Mouse (Mus musculus): ENCODE data around the gene BC049762. TPM values are rescaled to one million over a fixed set of nuclear protein-coding genes. Genes with fewer than 3 reads are reported as not detected.

BC049762 gene
- polyA plus RNA-seq, 1 experiment from 2014 or later: 0.69 TPM

DNA sequence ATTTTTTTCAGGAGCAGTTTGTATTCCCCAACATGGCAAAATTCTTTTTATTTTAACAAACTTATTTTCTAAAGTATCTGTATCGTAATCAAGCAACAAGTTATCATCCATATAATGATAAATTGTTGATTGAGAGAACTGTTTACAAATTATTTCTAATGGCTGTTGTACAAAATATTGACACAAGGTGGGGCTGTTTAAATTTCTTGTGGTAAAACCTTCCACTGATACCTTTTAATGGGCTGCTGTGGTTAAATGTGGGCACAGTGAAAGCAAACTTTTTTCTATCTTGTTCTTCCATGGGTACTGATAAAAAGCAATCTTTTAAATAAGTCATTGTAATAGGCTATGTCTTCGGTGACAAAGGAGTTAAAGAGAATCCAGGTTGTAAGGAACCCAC is 19.9 kb downstream of the BC049762 start:
- H3K27me3 ChIP-seq (ENCODE audit: control insufficient read depth, insufficient read depth, low read length): no peaks in the 10 kb centered on the region
- no peaks in the 10 kb centered on the region for H3K36me3 ChIP-seq (ENCODE audit: control insufficient read depth, insufficient read depth, low read length)
- no peak overlapping the region for H3K27ac ChIP-seq (ENCODE audit: low read depth, low read length)
- WGBS: 90% methylated on average over 2 of the region's 2 CpGs
- no peaks in the 10 kb centered on the region for H3K9me3 ChIP-seq (ENCODE audit: control insufficient read depth, low read length)
- no peak overlapping the region for H3K4me2 ChIP-seq (replicated peaks; ENCODE audit: low read depth, low read length)
- no peak for ATAC-seq (ENCODE audit: low FRiP score, low TSS enrichment)
- H3K4me3 ChIP-seq (ENCODE audit: low read length): no peak overlapping the region
- H3K9ac ChIP-seq (ENCODE audit: low read depth, low read length): no peak overlapping the region
- no peaks in the 10 kb centered on the region for H3K4me1 ChIP-seq (ENCODE audit: control insufficient read depth, insufficient read depth, low read length)

- Histone ChIP-seq H3K4me2 (replicated peaks; ENCODE audit: low read depth, low read length) (no peak overlapping the region), H3K4me3 (ENCODE audit: low read length) (no peak overlapping the region), H3K9me3 (ENCODE audit: control insufficient read depth, low read length) (no peaks in the 10 kb centered on the region), H3K36me3 (ENCODE audit: control insufficient read depth, insufficient read depth, low read length) (no peaks in the 10 kb centered on the region), H3K27ac (ENCODE audit: low read depth, low read length) (no peak overlapping the region), H3K9ac (ENCODE audit: low read depth, low read length) (no peak overlapping the region), H3K27me3 (ENCODE audit: control insufficient read depth, insufficient read depth, low read length) (no peaks in the 10 kb centered on the region), H3K4me1 (ENCODE audit: control insufficient read depth, insufficient read depth, low read length) (no peaks in the 10 kb centered on the region)
- 83% methylated on average over 9 of the region's 9 CpGs for WGBS
- no peak for ATAC-seq (ENCODE audit: low FRiP score, low TSS enrichment)
These were observed 28.2 kb downstream of the BC049762 start for GRCm38 (mm10) chr11:51234626-51235025.

DNA sequence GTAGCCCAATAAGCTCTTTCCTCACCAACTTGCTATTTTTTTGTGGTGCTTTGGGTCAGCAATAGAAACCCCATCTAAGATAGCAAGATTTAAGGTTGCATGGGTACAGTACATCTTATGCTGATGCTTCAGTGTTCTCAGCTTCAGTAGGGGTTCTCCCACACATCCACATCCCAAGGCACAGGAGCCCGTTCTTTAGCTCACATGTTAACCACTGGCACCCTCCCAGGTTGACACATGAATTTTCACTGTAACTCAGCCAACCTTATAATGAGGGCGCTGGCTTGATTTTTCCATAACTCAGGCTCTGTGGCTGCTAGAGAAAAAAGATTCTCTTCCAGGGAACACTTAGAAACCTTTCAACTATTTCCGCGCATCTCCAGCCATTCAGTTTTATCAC is 35.7 kb downstream of the BC049762 start:
- Histone ChIP-seq H3K36me3 (ENCODE audit: control insufficient read depth, insufficient read depth, low read length) (no peaks in the 10 kb centered on the region), H3K4me3 (ENCODE audit: low read length) (no peak overlapping the region), H3K27ac (ENCODE audit: low read depth, low read length) (no peak overlapping the region), H3K4me2 (replicated peaks; ENCODE audit: low read depth, low read length) (no peak overlapping the region), H3K9ac (ENCODE audit: low read depth, low read length) (no peak overlapping the region), H3K4me1 (ENCODE audit: control insufficient read depth, insufficient read depth, low read length) (no peaks in the 10 kb centered on the region), H3K27me3 (ENCODE audit: control insufficient read depth, insufficient read depth, low read length) (no peaks in the 10 kb centered on the region), H3K9me3 (ENCODE audit: control insufficient read depth, low read length) (no peaks in the 10 kb centered on the region)
- no peak for ATAC-seq (ENCODE audit: low FRiP score, low TSS enrichment)
- 96% methylated on average over 4 of the region's 4 CpGs for WGBS

DNA sequence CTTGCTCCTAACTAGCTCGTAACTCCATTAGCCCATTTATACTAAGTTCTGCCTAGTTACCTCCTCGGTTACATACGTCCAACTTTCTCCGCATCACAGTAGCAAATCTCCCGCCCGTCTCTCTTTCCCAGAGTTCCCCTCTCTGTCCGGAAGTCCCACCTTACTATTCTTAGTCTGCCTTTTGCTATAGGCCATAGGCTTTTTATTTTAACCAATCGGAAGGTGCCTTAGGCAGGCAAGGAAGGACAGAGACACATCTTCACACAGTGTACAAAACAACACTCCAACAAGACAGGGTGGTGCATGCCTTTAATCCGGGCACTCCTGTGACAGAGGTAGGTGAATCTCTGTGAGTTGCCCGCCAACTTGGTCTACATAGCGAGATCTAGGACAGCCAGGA is 42.5 kb downstream of the BC049762 start, which contains the start of gene Gm12569:
Gene Gm12569, plus strand, starts transcription at position 166 of the 400 bp plus-strand sequence.
- no peaks in the 10 kb centered on the region for H3K4me1 ChIP-seq (ENCODE audit: control insufficient read depth, insufficient read depth, low read length)
- H3K4me2 ChIP-seq (replicated peaks; ENCODE audit: low read depth, low read length): no peak within 1 kb of the TSS
- ATAC-seq (ENCODE audit: low FRiP score, low TSS enrichment): no peak
- no peaks in the 10 kb centered on the region for H3K36me3 ChIP-seq (ENCODE audit: control insufficient read depth, insufficient read depth, low read length)
- no peak within 1 kb of the TSS for H3K27ac ChIP-seq (ENCODE audit: low read depth, low read length)
- H3K27me3 ChIP-seq (ENCODE audit: control insufficient read depth, insufficient read depth, low read length): no peaks in the 10 kb centered on the region
- H3K9ac ChIP-seq (ENCODE audit: low read depth, low read length): no peak within 1 kb of the TSS
- no peak within 1 kb of the TSS for H3K4me3 ChIP-seq (ENCODE audit: low read length)
- 93% methylated on average over 11 of the region's 11 CpGs for WGBS
- H3K9me3 ChIP-seq (ENCODE audit: control insufficient read depth, low read length): no peaks in the 10 kb centered on the region

DNA sequence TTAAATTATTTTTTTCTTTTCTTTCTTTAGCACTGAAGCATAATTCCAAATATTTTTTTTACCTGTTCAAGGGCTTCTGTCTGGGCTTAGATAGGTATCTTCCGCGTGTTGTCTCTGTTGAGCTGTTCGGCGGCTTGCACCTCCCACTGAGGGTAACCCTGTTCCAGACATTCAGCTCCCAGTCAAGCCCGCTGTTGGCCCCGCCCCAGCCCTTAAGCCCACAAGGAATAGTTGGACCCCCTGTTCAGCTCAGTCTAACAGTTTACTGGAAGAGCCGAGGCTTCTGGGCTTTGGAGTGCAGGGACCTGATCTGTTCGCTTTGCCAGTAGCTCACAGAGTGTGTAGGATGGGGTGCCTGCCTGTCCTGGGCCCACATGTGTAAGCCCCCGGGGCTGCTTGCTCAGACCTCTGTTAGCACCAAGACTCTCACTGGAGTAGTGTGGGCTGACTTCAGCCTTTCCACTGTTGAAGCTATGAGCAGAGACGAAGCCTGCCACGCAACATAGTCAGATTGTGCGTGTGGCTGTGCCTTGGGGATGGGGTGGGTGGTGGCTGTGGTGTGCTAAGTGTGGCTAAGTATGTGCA is 43.4 kb downstream of the BC049762 start:
- Histone ChIP-seq H3K27ac (ENCODE audit: low read depth, low read length) (no peak overlapping the region), H3K36me3 (ENCODE audit: control insufficient read depth, insufficient read depth, low read length) (no peaks in the 10 kb centered on the region), H3K9ac (ENCODE audit: low read depth, low read length) (no peak overlapping the region), H3K27me3 (ENCODE audit: control insufficient read depth, insufficient read depth, low read length) (no peaks in the 10 kb centered on the region), H3K4me2 (replicated peaks; ENCODE audit: low read depth, low read length) (no peak overlapping the region), H3K9me3 (ENCODE audit: control insufficient read depth, low read length) (no peaks in the 10 kb centered on the region), H3K4me1 (ENCODE audit: control insufficient read depth, insufficient read depth, low read length) (no peaks in the 10 kb centered on the region), H3K4me3 (ENCODE audit: low read length) (no peak overlapping the region)
- 89% methylated on average over 12 of the region's 12 CpGs for WGBS
- no peak for ATAC-seq (ENCODE audit: low FRiP score, low TSS enrichment)

- Histone ChIP-seq H3K36me3 (ENCODE audit: control insufficient read depth, insufficient read depth, low read length) (no peaks in the 10 kb centered on the region), H3K9me3 (ENCODE audit: control insufficient read depth, low read length) (no peaks in the 10 kb centered on the region), H3K27ac (ENCODE audit: low read depth, low read length) (no peak overlapping the region), H3K9ac (ENCODE audit: low read depth, low read length) (no peak overlapping the region), H3K4me1 (ENCODE audit: control insufficient read depth, insufficient read depth, low read length) (no peaks in the 10 kb centered on the region), H3K4me3 (ENCODE audit: low read length) (no peak overlapping the region), H3K27me3 (ENCODE audit: control insufficient read depth, insufficient read depth, low read length) (no peaks in the 10 kb centered on the region), H3K4me2 (replicated peaks; ENCODE audit: low read depth, low read length) (no peak overlapping the region)
- no peak for ATAC-seq (ENCODE audit: low FRiP score, low TSS enrichment)
- WGBS: 88% methylated on average over 7 of the region's 7 CpGs
These were observed 48.8 kb downstream of the BC049762 start for GRCm38 (mm10) chr11:51214021-51214420.

DNA sequence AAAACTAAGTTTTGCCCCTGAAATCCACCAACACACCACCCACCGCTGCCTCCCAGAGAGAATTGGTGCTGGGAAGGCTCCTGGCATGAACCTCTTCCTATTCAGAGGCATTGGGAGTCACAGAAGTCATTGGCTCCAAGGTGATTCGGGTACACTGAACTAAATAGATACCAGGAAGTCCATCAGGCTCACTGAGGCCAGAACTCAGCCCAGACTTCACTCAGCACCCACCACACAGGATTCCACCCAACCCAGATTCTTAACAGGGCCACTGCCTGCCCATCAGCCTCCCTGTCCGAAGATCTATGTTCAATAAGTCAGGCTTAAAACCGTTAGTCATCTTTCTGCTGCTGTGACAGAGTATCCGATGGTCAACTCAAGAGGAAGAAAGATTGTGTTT is 51.4 kb downstream of the BC049762 start:
- no peaks in the 10 kb centered on the region for H3K36me3 ChIP-seq (ENCODE audit: control insufficient read depth, insufficient read depth, low read length)
- 91% methylated on average over 5 of the region's 5 CpGs for WGBS

DNA sequence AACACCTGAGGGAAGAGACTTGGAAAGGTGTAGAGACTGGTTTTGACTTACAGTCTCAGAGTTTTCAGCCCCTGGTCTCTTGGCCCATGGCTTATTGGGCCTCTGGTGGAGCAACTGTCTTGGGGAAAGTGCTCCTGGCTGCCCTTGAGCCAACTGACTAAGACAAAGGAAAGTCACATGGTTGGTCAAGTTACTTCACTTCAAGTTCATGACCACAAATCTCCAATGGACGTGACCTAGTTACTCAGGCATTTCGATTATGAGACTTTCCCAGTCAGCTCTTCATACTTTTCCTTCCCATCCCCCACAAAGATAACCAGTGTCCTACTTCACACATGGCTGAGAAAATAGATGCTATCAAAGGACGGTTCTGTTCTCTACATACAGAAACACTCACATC is 55.1 kb downstream of the BC049762 start:
- Histone ChIP-seq H3K9me3 (ENCODE audit: control insufficient read depth, low read length) (no peaks in the 10 kb centered on the region), H3K4me1 (ENCODE audit: control insufficient read depth, insufficient read depth, low read length) (no peaks in the 10 kb centered on the region), H3K27me3 (ENCODE audit: control insufficient read depth, insufficient read depth, low read length) (no peaks in the 10 kb centered on the region), H3K4me3 (ENCODE audit: low read length) (no peak overlapping the region), H3K36me3 (ENCODE audit: control insufficient read depth, insufficient read depth, low read length) (no peaks in the 10 kb centered on the region), H3K4me2 (replicated peaks; ENCODE audit: low read depth, low read length) (no peak overlapping the region), H3K9ac (ENCODE audit: low read depth, low read length) (no peak overlapping the region), H3K27ac (ENCODE audit: low read depth, low read length) (no peak overlapping the region)
- WGBS: 80% methylated on average over 3 of the region's 3 CpGs
- ATAC-seq (ENCODE audit: low FRiP score, low TSS enrichment): no peak

More for the DNA sequence above, 51.4 kb downstream of the BC049762 start:
- H3K9me3 ChIP-seq (ENCODE audit: control insufficient read depth, low read length): no peaks in the 10 kb centered on the region
- no peak overlapping the region for H3K4me3 ChIP-seq (ENCODE audit: low read length)
- no peak overlapping the region for H3K27ac ChIP-seq (ENCODE audit: low read depth, low read length)
- H3K4me2 ChIP-seq (replicated peaks; ENCODE audit: low read depth, low read length): no peak overlapping the region
- no peaks in the 10 kb centered on the region for H3K4me1 ChIP-seq (ENCODE audit: control insufficient read depth, insufficient read depth, low read length)
- ATAC-seq (ENCODE audit: low FRiP score, low TSS enrichment): no peak
- no peaks in the 10 kb centered on the region for H3K27me3 ChIP-seq (ENCODE audit: control insufficient read depth, insufficient read depth, low read length)
- no peak overlapping the region for H3K9ac ChIP-seq (ENCODE audit: low read depth, low read length)
